Comparison of ENCODE assay signal across 17 mouse cellular contexts in genomic region chr6:80357092-80357491, GRCm38 (mm10).
"Had no signal": no experiment of that assay in that cellular context is flagged by ENCODE, and none has a peak within 500 bp of the region (broad histone marks: within the 10 kb centered on the region; RNA-seq: fewer than 3 reads in every experiment).

No protein-coding gene starts in this region.

- H3K4me2 ChIP-seq: neural tube, embryonic 12.5 days; neural tube, embryonic 13.5 days; neural tube, embryonic 15.5 days; stomach, embryonic 15.5 days had no signal

- H3K27me3 ChIP-seq: neural tube, embryonic 12.5 days; neural tube, embryonic 13.5 days; neural tube, embryonic 15.5 days; stomach, embryonic 15.5 days had no signal

- H3K27ac ChIP-seq: neural tube, embryonic 12.5 days; neural tube, embryonic 13.5 days; neural tube, embryonic 15.5 days; stomach, embryonic 15.5 days; stomach, postnatal 0 days had no signal

- H3K9me3 ChIP-seq: neural tube, embryonic 12.5 days; neural tube, embryonic 13.5 days; neural tube, embryonic 15.5 days; stomach, embryonic 15.5 days had no signal

- H3K9ac ChIP-seq: neural tube, embryonic 12.5 days; neural tube, embryonic 13.5 days; neural tube, embryonic 15.5 days; stomach, embryonic 15.5 days had no signal

- H3K4me3 ChIP-seq: neural tube, embryonic 12.5 days; neural tube, embryonic 13.5 days; neural tube, embryonic 15.5 days; stomach, embryonic 15.5 days had no signal

- DNase-seq: retina, postnatal 1 day; right cerebral cortex, adult 18-20 months; right cerebral cortex, postnatal 14 days; right cerebral cortex, postnatal 25 days; right cerebral cortex, postnatal 4 days; spleen, adult 18-20 months; thymus, adult 18-20 months; thymus, adult 2 months; thymus, postnatal 14 days; thymus, postnatal 25 days; thymus, postnatal 36 days; thymus, postnatal 4 days had no signal

- H3K36me3 ChIP-seq: neural tube, embryonic 12.5 days; neural tube, embryonic 13.5 days; neural tube, embryonic 15.5 days; stomach, embryonic 15.5 days had no signal

- H3K4me1 ChIP-seq: neural tube, embryonic 12.5 days; neural tube, embryonic 13.5 days; neural tube, embryonic 15.5 days; stomach, embryonic 15.5 days had no signal
